Mouse (Mus musculus) ES-Bruce4 (cell line): ENCODE results near the gene Eno2. TPM values are rescaled to one million over a fixed set of nuclear protein-coding genes. Genes with fewer than 3 reads are reported as not detected.
A peak's percentile ranks its signal among the peaks of the same experiment; 100 is the strongest.

Source experiments
- H3K27ac ChIP-seq: 2 replicates; pipeline ENCODE4 v1.5.1; 2012; ENCODE audit warnings: low read length, inconsistent platforms; ENCODE audit not compliant: insufficient read depth
- H3K27me3 ChIP-seq: 2 replicates; pipeline ENCODE4 v1.6.1; 2012; ENCODE audit warnings: mild to moderate bottlenecking, low read length, inconsistent platforms; ENCODE audit not compliant: control insufficient read depth, poor library complexity, insufficient read depth, severe bottlenecking
- H3K36me3 ChIP-seq: 2 replicates; pipeline ENCODE4 v1.6.1; 2012; ENCODE audit warnings: inconsistent platforms, mild to moderate bottlenecking, low read length, moderate library complexity; ENCODE audit not compliant: control insufficient read depth, poor library complexity, insufficient read depth, severe bottlenecking
- H3K4me1 ChIP-seq: one replicate; pipeline ENCODE4 v1.8.1; 2011; ENCODE audit warnings: low read length; ENCODE audit not compliant: control insufficient read depth, insufficient read depth
- H3K4me3 ChIP-seq: 2 replicates; pipeline ENCODE4 v1.5.1; 2011; ENCODE audit warnings: low read depth, mild to moderate bottlenecking, low read length
- H3K9ac ChIP-seq: 2 replicates; pipeline ENCODE4 v1.6.1; 2012; ENCODE audit warnings: low read depth, mild to moderate bottlenecking, inconsistent platforms; ENCODE audit not compliant: poor library complexity, severe bottlenecking
- H3K9me3 ChIP-seq: replicated peaks from 2 replicates; pipeline ENCODE4 v1.6.1; 2012; ENCODE audit warnings: mild to moderate bottlenecking, low read length, inconsistent platforms; ENCODE audit not compliant: control insufficient read depth, poor library complexity, insufficient read depth, severe bottlenecking
- CTCF ChIP-seq: IDR thresholded peaks from one replicate; pipeline ENCODE4 v1.8.1; 2011; ENCODE audit warnings: low read depth, low read length
- EP300 ChIP-seq: IDR thresholded peaks from 2 replicates; pipeline ENCODE4 v1.6.1; 2011; ENCODE audit warnings: low read depth, low read length; ENCODE audit not compliant: insufficient read depth
- POLR2A ChIP-seq: IDR thresholded peaks from one replicate; pipeline ENCODE4 v1.8.1; 2011; ENCODE audit warnings: low read length; ENCODE audit not compliant: insufficient read depth
- polyA plus RNA-seq: library from polyadenylated mRNA; stranded (reverse); fragments of >200 nt; gene quantifications from 2 replicates; pipeline ENCODE4 v1.2.4, GENCODE M21; 2011; ENCODE audit warnings: low read depth; ENCODE audit not compliant: missing spikeins, insufficient read depth, insufficient read length

Eno2 gene
- polyA plus RNA-seq, 1 experiment: 7.4 TPM

DNA sequence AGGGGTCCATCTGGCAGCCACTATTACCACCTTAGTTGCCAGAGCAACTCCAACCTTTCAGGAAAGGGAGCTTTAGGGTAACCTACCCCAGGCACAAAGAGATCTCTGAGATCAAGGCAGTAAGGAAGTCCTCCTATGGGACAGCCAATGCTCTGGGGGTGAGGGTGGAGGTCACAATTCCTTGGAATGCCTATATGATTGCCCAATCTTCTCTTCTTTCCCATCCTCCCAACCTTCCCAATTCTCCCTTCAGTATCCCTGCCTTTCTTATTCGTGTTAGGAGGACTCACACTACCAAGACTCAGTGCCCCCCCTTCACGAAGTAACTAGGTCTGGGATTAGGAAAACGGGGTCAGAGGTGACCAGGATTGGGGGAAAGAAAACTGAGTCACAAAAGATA lies 14.2 kb downstream of the Eno2 start:
- H3K4me3 ChIP-seq: peak overlapping the region; percentile 64
- H3K4me1 ChIP-seq: peaks cover 5% of the 10 kb centered on the region
- no peak for TF ChIP-seq CTCF
- TF ChIP-seq EP300: no peak
- no peak for TF ChIP-seq POLR2A
- H3K36me3 ChIP-seq: no peaks in the 10 kb centered on the region
- no peaks in the 10 kb centered on the region for H3K9me3 ChIP-seq
- peak overlapping the region; percentile 98 for H3K9ac ChIP-seq
- H3K27me3 ChIP-seq: no peaks in the 10 kb centered on the region
- peak overlapping the region; percentile 17 for H3K27ac ChIP-seq

DNA sequence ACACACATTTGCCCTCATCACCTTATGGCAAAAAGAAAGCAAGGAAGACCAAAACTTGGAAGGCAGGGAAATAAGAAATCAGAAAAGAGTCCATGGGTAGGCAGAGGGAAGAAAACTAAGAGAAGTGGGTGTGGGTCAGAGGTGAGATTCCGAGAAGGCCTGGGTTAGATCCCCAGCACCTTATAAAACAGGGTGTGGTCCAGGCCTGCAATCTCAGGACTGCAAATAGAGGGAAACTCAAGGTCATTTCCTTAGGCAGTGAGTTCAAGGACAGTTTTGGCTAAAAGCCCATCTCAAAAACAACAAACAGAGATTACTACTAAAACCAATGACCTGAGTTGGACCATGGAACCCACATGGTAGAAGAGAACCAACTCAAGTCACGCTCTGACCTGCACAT lies 15.6 kb downstream of the Eno2 start:
- H3K27me3 ChIP-seq: no peaks in the 10 kb centered on the region
- no peak for TF ChIP-seq POLR2A
- TF ChIP-seq CTCF: no peak
- no peak for TF ChIP-seq EP300
- no peaks in the 10 kb centered on the region for H3K9me3 ChIP-seq
- H3K4me1 ChIP-seq: peaks cover 5% of the 10 kb centered on the region
- no peak overlapping the region for H3K4me3 ChIP-seq
- no peaks in the 10 kb centered on the region for H3K36me3 ChIP-seq
- H3K27ac ChIP-seq: peak overlapping the region; percentile 30; the same call in 1 of the 2 replicates
- H3K9ac ChIP-seq: no peak overlapping the region

DNA sequence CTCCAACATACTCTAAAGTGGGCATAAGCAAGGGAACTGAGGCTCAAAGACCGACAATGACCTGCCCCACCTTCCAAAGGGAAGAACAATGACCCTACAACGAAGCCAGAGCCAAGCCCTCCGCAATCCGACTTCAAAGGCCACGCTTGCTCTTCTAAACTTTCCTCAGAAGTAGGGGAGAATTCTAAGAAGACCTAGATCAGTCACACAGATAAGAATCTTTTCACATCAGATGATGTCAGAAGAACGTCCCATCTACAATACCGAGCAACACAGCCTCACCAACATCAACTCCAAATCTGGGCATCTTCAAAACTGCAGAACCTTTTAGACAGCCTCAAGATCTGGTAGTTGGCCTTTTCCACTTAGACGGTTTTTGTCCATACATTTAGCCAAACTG lies 19.1 kb downstream of the Eno2 start:
- H3K4me3 ChIP-seq: no peak overlapping the region
- peaks cover 5% of the 10 kb centered on the region for H3K4me1 ChIP-seq
- no peaks in the 10 kb centered on the region for H3K9me3 ChIP-seq
- no peak for TF ChIP-seq POLR2A
- TF ChIP-seq EP300: no peak
- no peak for TF ChIP-seq CTCF
- no peak overlapping the region for H3K9ac ChIP-seq
- H3K27ac ChIP-seq: no peak overlapping the region
- H3K27me3 ChIP-seq: no peaks in the 10 kb centered on the region
- no peaks in the 10 kb centered on the region for H3K36me3 ChIP-seq

DNA sequence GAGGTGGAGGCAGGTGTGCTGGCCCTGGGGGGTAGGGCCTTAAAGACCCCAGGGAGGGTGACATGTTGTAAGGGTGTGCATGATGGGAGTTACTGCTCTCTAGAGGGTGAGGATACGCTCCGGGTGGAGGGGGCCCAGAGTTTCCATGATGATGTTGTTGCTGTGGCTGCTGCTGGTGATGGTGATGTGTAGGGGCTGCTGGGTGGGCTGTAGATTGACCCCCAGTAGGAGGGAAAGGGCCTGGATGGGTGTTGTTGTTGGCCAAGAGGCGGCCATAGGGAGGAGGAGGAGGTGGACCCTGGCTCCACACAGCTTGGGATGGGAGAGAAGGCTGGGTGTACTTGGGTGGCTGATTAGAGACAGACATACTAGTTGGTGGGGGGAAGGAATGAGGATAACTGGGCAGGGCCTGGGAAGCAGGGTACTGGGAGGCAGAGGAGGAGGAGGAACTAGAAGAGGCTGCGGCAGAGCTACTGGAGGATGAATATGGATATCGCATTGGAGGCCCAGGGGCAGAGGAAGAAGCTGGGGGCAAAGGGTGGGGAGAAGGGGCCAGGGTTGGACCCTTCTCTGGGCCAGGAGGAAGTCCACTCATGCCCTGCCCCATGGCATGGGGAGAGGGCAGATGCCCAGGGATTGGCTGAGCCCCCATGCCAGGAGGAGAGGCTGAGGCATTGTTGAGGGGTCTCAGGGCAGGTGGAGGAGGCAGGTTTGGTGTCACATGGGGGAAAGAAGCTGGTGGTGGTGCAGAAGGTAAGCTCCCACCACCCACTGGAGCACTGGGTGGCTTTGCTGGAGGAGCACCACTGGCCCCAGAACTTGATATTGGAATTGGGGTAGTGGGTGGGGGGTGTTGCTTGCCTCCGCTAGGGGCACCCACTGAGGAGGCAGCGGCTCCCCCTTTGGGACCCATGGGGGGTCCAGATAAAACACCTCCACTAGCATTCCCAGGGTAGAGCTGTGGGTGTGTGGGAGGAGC lies 22.5 kb downstream of the Eno2 start:
- Histone ChIP-seq H3K4me1 (no peaks in the 10 kb centered on the region), H3K27ac (no peak overlapping the region), H3K4me3 (peak overlapping the region; percentile 59), H3K27me3 (no peaks in the 10 kb centered on the region), H3K9me3 (no peaks in the 10 kb centered on the region), H3K9ac (peak overlapping the region; percentile 88; the same call in 1 of the 2 replicates), H3K36me3 (no peaks in the 10 kb centered on the region)
- TF ChIP-seq CTCF: no peak
- no peak for TF ChIP-seq POLR2A
- TF ChIP-seq EP300: no peak

DNA sequence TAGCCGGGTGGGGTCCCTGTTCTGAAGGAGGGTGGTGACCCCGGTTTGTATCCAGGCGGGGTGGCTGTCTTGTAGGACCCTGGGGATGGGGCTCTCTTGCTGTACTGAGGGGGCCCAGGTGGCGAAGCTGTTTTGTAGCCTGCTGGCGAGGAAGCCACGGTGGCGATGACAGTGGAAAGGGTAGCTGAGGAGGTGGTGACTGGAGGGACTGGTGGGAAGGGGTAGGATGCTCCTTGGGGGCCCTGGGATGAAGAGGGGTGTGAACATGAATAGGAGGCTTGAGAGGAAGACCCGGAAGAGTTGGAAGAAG lies 23.2 kb downstream of the Eno2 start:
- no peaks in the 10 kb centered on the region for H3K36me3 ChIP-seq
- H3K4me1 ChIP-seq: no peaks in the 10 kb centered on the region
- H3K9me3 ChIP-seq: no peaks in the 10 kb centered on the region
- H3K9ac ChIP-seq: peak overlapping the region; percentile 88
- no peak for TF ChIP-seq EP300
- no peak for TF ChIP-seq POLR2A
- TF ChIP-seq CTCF: no peak
- H3K27ac ChIP-seq: no peak overlapping the region
- H3K4me3 ChIP-seq: peak overlapping the region; percentile 59
- no peaks in the 10 kb centered on the region for H3K27me3 ChIP-seq
